Mouse (Mus musculus) G1E (cell line): ENCODE data around the gene Scel.

Source experiments
- CTCF ChIP-seq: IDR thresholded peaks from 2 replicates; pipeline ENCODE4 v1.5.1; 2012; ENCODE audit warnings: low read depth, low read length, inconsistent platforms, mixed read lengths
- GATA1 ChIP-seq: IDR thresholded peaks from 2 replicates; pipeline ENCODE4 v1.6.1; 2012; ENCODE audit warnings: borderline replicate concordance, low read length, inconsistent platforms, mixed read lengths
- GATA2 ChIP-seq: IDR thresholded peaks from 2 replicates; pipeline ENCODE4 v1.6.1; 2012; ENCODE audit warnings: low read depth, low read length, inconsistent platforms, borderline replicate concordance
- TAL1 ChIP-seq: conservative IDR thresholded peaks from 2 replicates; pipeline ENCODE4 v1.6.1; 2012; ENCODE audit warnings: low read depth, low read length, inconsistent platforms, mixed read lengths

DNA sequence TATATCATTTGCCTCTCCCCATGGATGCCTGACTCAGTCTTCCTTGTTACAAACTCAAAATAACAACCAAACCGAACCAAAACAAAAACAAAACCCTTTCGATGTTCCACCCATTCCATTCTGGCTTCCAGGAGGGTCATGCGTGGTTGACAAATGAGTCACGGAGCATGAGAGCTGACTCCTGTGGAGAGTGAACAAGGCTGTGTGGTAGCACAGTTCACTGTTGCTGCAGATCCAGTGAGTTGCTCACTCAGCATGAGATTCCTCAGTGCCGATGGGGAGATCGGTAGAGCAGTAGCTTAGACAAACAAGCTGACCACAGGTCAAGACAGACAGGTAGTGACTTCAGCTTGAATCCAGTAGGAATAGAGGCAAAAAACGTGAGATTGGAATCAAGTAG lies 12.8 kb upstream of the Scel start:
- TF ChIP-seq CTCF (no peak), GATA1 (no peak), GATA2 (no peak), TAL1 (no peak)
